Mouse (Mus musculus): ENCODE data around the gene Obp1a. TPM values are rescaled to one million over a fixed set of nuclear protein-coding genes. Genes with fewer than 3 reads are reported as not detected.

Gene Obp1a
- not detected in 2 replicates for total RNA-seq (2014; fragmentation: Nextera tagmentation)
- total RNA-seq (2017): not detected in 2 replicates

- ATAC-seq (replicated peaks; ENCODE audit: poor library complexity, severe bottlenecking): no peak
These were observed at the start of gene Obp1a for GRCm38 (mm10) chrX:78091274-78091673. TSS of gene Obp1a (minus strand) at chrX:78091374.

- no peak for ATAC-seq (replicated peaks; ENCODE audit: poor library complexity, severe bottlenecking)
These were observed 34.0 kb upstream of the Obp1a start, which contains the start of gene Gm5938 for GRCm38 (mm10) chrX:78125167-78125566. TSS of gene Gm5938 (plus strand) at chrX:78125467.

Other genes with a start within 250 kb of the Obp1a start
- not detected in 2 replicates for gene Pbsn, start 237.8 kb downstream of the Obp1a start, total RNA-seq (2014; fragmentation: Nextera tagmentation)
- not detected in 2 replicates for gene Pbsn, start 237.8 kb downstream of the Obp1a start, total RNA-seq (2017)
- gene Gm14744, start 226.6 kb downstream of the Obp1a start, total RNA-seq (2014; fragmentation: Nextera tagmentation): not detected in 2 replicates
- not detected in 2 replicates for gene Gm14744, start 226.6 kb downstream of the Obp1a start, total RNA-seq (2017)
- gene 5430402E10Rik, start 166.3 kb downstream of the Obp1a start, total RNA-seq (2014; fragmentation: Nextera tagmentation): not detected in 2 replicates
- gene 5430402E10Rik, start 166.3 kb downstream of the Obp1a start, total RNA-seq (2017): not detected in 2 replicates
- gene Gm5938, start 34.1 kb upstream of the Obp1a start, total RNA-seq (2014; fragmentation: Nextera tagmentation): not detected in 2 replicates
- gene Gm5938, start 34.1 kb upstream of the Obp1a start, total RNA-seq (2017): not detected in 2 replicates
- gene Obp1b, start 95.4 kb upstream of the Obp1a start, total RNA-seq (2014; fragmentation: Nextera tagmentation): not detected in 2 replicates
- gene Obp1b, start 95.4 kb upstream of the Obp1a start, total RNA-seq (2017): not detected in 2 replicates
- gene Gm14743, start 154.5 kb upstream of the Obp1a start, total RNA-seq (2014; fragmentation: Nextera tagmentation): not detected in 2 replicates
- gene Gm14743, start 154.5 kb upstream of the Obp1a start, total RNA-seq (2017): not detected in 2 replicates

All from granulocyte monocyte progenitor cell, adult 5-6 weeks (primary cell).